Comparison of ENCODE assay signal across 13 mouse cellular contexts in genomic region chr7:35796123-35796522, GRCm38 (mm10). TPM values are rescaled to one million over a fixed set of nuclear protein-coding genes. Genes with fewer than 3 reads are reported as not detected.
DNase-seq lines count a peak whose midpoint lies in the region; ATAC-seq and TF ChIP-seq lines count a peak whose summit lies in the region.
"Had no signal": no experiment of that assay in that cellular context is flagged by ENCODE, and none has a peak within 500 bp of the region (broad histone marks: within the 10 kb centered on the region; RNA-seq: fewer than 3 reads in every experiment).

No protein-coding gene starts in this region.

- no peak for DNase-seq in heart, postnatal 25 days (ENCODE audit: low spot score)
- peak; percentile 33 for DNase-seq in liver, postnatal 0 days
- DNase-seq in T-cell, adult 2 months (ENCODE audit: low spot score), result peak; percentile 7
- DNase-seq in retina, postnatal 1 day, result no peak
- DNase-seq: cerebellum, adult 18-20 months had no signal

- H3K4me3 ChIP-seq in heart, embryonic 12.5 days, result no peak overlapping the region
- no peak overlapping the region for H3K4me3 ChIP-seq in liver, postnatal 0 days (ENCODE audit: low read depth, low read length)
- no peak overlapping the region for H3K4me3 ChIP-seq in liver, embryonic 12.5 days
- no peak overlapping the region for H3K4me3 ChIP-seq in forebrain, embryonic 16.5 days (replicated peaks; ENCODE audit: low read length)
- H3K4me3 ChIP-seq: erythroblast, embryonic 14.5 days; hindbrain, embryonic 15.5 days; liver, embryonic 15.5 days; midbrain, embryonic 13.5 days had no signal

- ATAC-seq in heart, embryonic 12.5 days (ENCODE audit: insufficient number of reproducible peaks, low FRiP score), result peak; percentile 64; the same call in 1 of the 2 replicates
- ATAC-seq in liver, postnatal 0 days, result no peak
- ATAC-seq in liver, embryonic 12.5 days, result no peak
- ATAC-seq in megakaryocyte, adult 5-6 weeks (ENCODE audit: poor library complexity, severe bottlenecking), result peak; percentile 79
- ATAC-seq in forebrain, embryonic 16.5 days, result no peak
- ATAC-seq: midbrain, embryonic 13.5 days had no signal

- no peak overlapping the region; the same call in 1 of the 2 replicates for H3K27ac ChIP-seq in heart, embryonic 12.5 days (ENCODE audit: poor library complexity, severe bottlenecking)
- H3K27ac ChIP-seq in liver, postnatal 0 days (ENCODE audit: low read depth), result no peak overlapping the region
- H3K27ac ChIP-seq in liver, embryonic 12.5 days, result no peak overlapping the region
- H3K27ac ChIP-seq in forebrain, embryonic 16.5 days (ENCODE audit: low read length), result no peak overlapping the region
- H3K27ac ChIP-seq: hindbrain, embryonic 15.5 days; liver, embryonic 15.5 days; midbrain, embryonic 13.5 days had no signal

- 61% methylated on average over 7 of the region's 7 CpGs for WGBS in heart, embryonic 12.5 days
- 22% methylated on average over 7 of the region's 7 CpGs for WGBS in liver, postnatal 0 days (ENCODE audit: insufficient replicate concordance)
- 27% methylated on average over 7 of the region's 7 CpGs for WGBS in liver, embryonic 12.5 days (ENCODE audit: insufficient replicate concordance)
- WGBS in forebrain, embryonic 16.5 days, result 54% methylated on average over 7 of the region's 7 CpGs

- intact Hi-C loops in heart, postnatal 25 days (cut with DNase I), result no loop called here

- peaks cover 16% of the 10 kb centered on the region for H3K4me1 ChIP-seq in heart, embryonic 12.5 days (replicated peaks)
- H3K4me1 ChIP-seq in liver, postnatal 0 days (ENCODE audit: insufficient read depth), result peaks cover 27% of the 10 kb centered on the region
- H3K4me1 ChIP-seq in liver, embryonic 12.5 days, result peaks cover 57% of the 10 kb centered on the region
- H3K4me1 ChIP-seq in forebrain, embryonic 16.5 days (replicated peaks; ENCODE audit: control insufficient read depth, insufficient read depth, low read length), result peaks cover 3% of the 10 kb centered on the region

- H3K27me3 ChIP-seq in heart, embryonic 12.5 days (replicated peaks), result no peaks in the 10 kb centered on the region
- H3K27me3 ChIP-seq in liver, postnatal 0 days (ENCODE audit: insufficient read depth, low read length), result no peaks in the 10 kb centered on the region
- H3K27me3 ChIP-seq in liver, embryonic 12.5 days (replicated peaks), result no peaks in the 10 kb centered on the region
- H3K27me3 ChIP-seq in forebrain, embryonic 16.5 days (replicated peaks; ENCODE audit: control insufficient read depth, insufficient read depth, low read length), result no peaks in the 10 kb centered on the region
- H3K27me3 ChIP-seq: hindbrain, embryonic 15.5 days; liver, embryonic 15.5 days; midbrain, embryonic 13.5 days had no signal

- no peaks in the 10 kb centered on the region for H3K9me3 ChIP-seq in heart, embryonic 12.5 days (replicated peaks)
- 0 out of 2 replicates have a peak, but pooled peaks cover 3% of the 10 kb centered on the region for H3K9me3 ChIP-seq in liver, postnatal 0 days (ENCODE audit: low read length)
- H3K9me3 ChIP-seq in liver, embryonic 12.5 days (replicated peaks), result no peaks in the 10 kb centered on the region
- no peaks in the 10 kb centered on the region for H3K9me3 ChIP-seq in forebrain, embryonic 16.5 days (ENCODE audit: control insufficient read depth, low read length)
- H3K9me3 ChIP-seq: hindbrain, embryonic 15.5 days; liver, embryonic 15.5 days; midbrain, embryonic 13.5 days had no signal

- peaks cover 77% of the 10 kb centered on the region for H3K36me3 ChIP-seq in heart, embryonic 12.5 days
- H3K36me3 ChIP-seq in liver, postnatal 0 days (replicated peaks; ENCODE audit: insufficient read depth, low read length), result peaks cover 56% of the 10 kb centered on the region
- peaks cover 89% of the 10 kb centered on the region for H3K36me3 ChIP-seq in liver, embryonic 12.5 days
- H3K36me3 ChIP-seq in forebrain, embryonic 16.5 days (ENCODE audit: control insufficient read depth, insufficient read depth), result peaks cover 33% of the 10 kb centered on the region

- no peak for TF ChIP-seq CTCF in liver, postnatal 0 days (IDR thresholded peaks at IDR 0.05; ENCODE audit: low read depth)

- no peak overlapping the region for H3K9ac ChIP-seq in heart, embryonic 12.5 days
- H3K9ac ChIP-seq in liver, postnatal 0 days (replicated peaks), result no peak overlapping the region; the same call in 1 of the 2 replicates
- no peak overlapping the region for H3K9ac ChIP-seq in liver, embryonic 12.5 days
- H3K9ac ChIP-seq in forebrain, embryonic 16.5 days (replicated peaks; ENCODE audit: low read depth, low read length), result no peak overlapping the region
- H3K9ac ChIP-seq: hindbrain, embryonic 15.5 days; liver, embryonic 15.5 days; midbrain, embryonic 13.5 days had no signal

- no peak for TF ChIP-seq EP300 in liver, postnatal 0 days (IDR thresholded peaks at IDR 0.05; ENCODE audit: low read depth)

- no peak overlapping the region for H3K4me2 ChIP-seq in heart, embryonic 12.5 days
- no peak overlapping the region for H3K4me2 ChIP-seq in liver, postnatal 0 days (ENCODE audit: low read depth, low read length)
- H3K4me2 ChIP-seq in liver, embryonic 12.5 days, result no peak overlapping the region
- no peak overlapping the region for H3K4me2 ChIP-seq in forebrain, embryonic 16.5 days (ENCODE audit: low read length)
- H3K4me2 ChIP-seq: hindbrain, embryonic 15.5 days; liver, embryonic 15.5 days; midbrain, embryonic 13.5 days had no signal

RNA-seq across cellular contexts. Expression of gene Zfp507, which starts 6.7 kb away (rescaled TPM):
- 15.0 and 17.6 TPM in 2 replicates for polyA plus RNA-seq in heart, embryonic 12.5 days (2016; fragmentation: Nextera tagmentation; extraction: Ambion mirVana)
- 10 to 100 TPM; 11.3 to 12.3 TPM for total RNA-seq in heart, postnatal 25 days (2021)
- 3.2 and 3.8 TPM in 2 replicates for polyA plus RNA-seq in liver, postnatal 0 days (2015; fragmentation: Nextera tagmentation; extraction: Ambion mirVana)
- polyA plus RNA-seq in liver, embryonic 12.5 days (2016; fragmentation: Nextera tagmentation; extraction: Ambion mirVana), result 8.8 and 9.2 TPM in 2 replicates
- 1.4 and 2.8 TPM in 2 replicates for total RNA-seq in megakaryocyte, adult 5-6 weeks (2015)
- 1.4 and 3.7 TPM in 2 replicates for total RNA-seq in megakaryocyte, adult 5-6 weeks (2017)
- 18.5 and 18.8 TPM in 2 replicates for polyA plus RNA-seq in forebrain, embryonic 16.5 days (2015; fragmentation: Nextera tagmentation; extraction: Ambion mirVana)

RNA-seq across cellular contexts. Expression of gene Dpy19l3, which starts 41.9 kb away (rescaled TPM):
- 12.2 and 14.2 TPM in 2 replicates for polyA plus RNA-seq in heart, embryonic 12.5 days (2016; fragmentation: Nextera tagmentation; extraction: Ambion mirVana)
- 1 to 10 TPM; 2.1 to 4.6 TPM for total RNA-seq in heart, postnatal 25 days (2021)
- 6.0 and 8.1 TPM in 2 replicates for polyA plus RNA-seq in liver, postnatal 0 days (2015; fragmentation: Nextera tagmentation; extraction: Ambion mirVana)
- polyA plus RNA-seq in liver, embryonic 12.5 days (2016; fragmentation: Nextera tagmentation; extraction: Ambion mirVana), result 9.0 and 12.5 TPM in 2 replicates
- 4.9 and 6.2 TPM in 2 replicates for total RNA-seq in megakaryocyte, adult 5-6 weeks (2015)
- 1.3 and 1.7 TPM in 2 replicates for total RNA-seq in megakaryocyte, adult 5-6 weeks (2017)
- polyA plus RNA-seq in forebrain, embryonic 16.5 days (2015; fragmentation: Nextera tagmentation; extraction: Ambion mirVana), result 45.0 and 56.0 TPM in 2 replicates

Comparison
In these comparisons a context has a peak if more than half of its experiments do, and no peak if none do; other contexts are left out.
1. ATAC-seq: peak in heart, embryonic 12.5 days (single experiment) and megakaryocyte, adult 5-6 weeks (single experiment); none in liver, postnatal 0 days (single experiment), liver, embryonic 12.5 days (single experiment) and forebrain, embryonic 16.5 days (single experiment).
2. DNase-seq: peak in liver, postnatal 0 days (single experiment) and T-cell, adult 2 months (single experiment); none in heart, postnatal 25 days (single experiment) and retina, postnatal 1 day (single experiment).